Mouse (Mus musculus): ENCODE results near the gene Ppp1ca.
A peak's percentile ranks its signal among the peaks of the same experiment; 100 is the strongest.

Ppp1ca gene

DNA sequence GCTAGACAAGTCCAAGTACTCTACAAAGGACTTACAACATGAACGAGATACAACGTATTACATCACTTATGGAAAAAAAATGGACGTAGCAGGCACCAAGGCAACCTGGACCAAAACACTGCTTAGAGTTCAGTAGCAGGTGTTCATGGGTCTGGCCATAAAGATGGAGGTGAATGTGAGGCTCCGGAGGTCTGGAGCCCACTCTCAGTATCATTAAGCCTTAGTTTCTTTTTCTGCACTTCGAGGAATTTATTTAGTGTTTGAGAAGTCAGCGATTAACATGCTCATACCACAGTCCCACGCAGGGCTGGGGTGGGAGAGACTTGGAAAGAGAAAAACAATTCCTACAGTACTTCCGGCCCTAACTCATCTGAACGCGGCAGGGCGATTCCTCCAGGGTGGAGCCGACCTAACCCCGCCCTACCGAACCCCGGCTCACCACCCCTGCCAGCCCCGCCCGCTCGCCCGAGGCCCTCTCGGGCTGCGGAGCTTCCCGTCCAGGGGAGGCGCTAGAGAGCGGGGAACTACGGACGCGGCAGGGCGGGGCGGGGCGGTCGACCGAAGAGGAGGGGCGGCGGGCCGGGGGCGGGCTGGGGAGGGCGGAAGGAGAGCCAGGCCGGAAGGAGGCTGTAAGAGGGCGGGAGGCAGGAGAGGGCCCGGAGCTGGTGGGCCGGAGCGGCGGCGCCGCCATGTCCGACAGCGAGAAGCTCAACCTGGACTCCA, at the start of gene Ppp1ca:
Gene Ppp1ca, plus strand, starts transcription at position 538 of the 723 bp plus-strand sequence.
- peak; percentile 88 to 96 for DNase-seq (ENCODE audit: low spot score in 2 of 2)

DNA sequence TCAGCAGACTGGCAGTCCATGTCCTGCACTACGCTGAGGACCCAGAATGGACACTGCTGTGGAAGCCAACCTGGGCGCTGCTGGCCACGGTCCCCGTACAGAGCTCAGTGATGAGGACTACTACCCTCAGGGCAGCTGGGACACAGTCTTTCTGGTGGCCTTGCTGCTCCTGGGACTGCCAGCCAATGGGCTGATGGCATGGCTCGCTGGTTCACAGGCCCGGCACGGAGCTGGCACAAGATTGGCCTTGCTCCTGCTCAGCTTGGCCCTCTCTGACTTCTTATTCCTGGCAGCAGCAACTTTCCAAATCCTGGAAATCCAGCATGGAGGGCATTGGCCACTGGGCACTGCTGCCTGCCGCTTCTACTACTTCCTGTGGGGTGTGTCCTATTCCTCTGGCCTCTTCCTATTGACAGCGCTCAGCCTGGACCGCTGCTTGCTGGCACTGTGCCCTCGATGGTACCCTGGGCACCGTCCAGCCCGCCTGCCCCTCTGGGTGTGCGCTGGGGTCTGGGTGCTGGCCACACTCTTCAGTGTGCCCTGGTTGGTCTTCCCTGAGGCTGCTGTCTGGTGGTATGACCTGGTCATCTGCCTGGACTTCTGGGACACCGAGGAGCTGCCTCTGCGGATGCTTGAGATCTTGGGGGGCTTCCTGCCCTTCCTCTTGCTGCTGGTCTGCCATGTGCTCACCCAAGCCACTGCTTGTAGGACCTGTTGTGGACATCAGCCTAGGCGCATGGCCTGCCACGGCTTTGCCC, 49.3 kb upstream of the Ppp1ca start:
- DNase-seq (ENCODE audit: low spot score in 2 of 2) = peak in 1 of 2 experiments; percentile 43

DNA sequence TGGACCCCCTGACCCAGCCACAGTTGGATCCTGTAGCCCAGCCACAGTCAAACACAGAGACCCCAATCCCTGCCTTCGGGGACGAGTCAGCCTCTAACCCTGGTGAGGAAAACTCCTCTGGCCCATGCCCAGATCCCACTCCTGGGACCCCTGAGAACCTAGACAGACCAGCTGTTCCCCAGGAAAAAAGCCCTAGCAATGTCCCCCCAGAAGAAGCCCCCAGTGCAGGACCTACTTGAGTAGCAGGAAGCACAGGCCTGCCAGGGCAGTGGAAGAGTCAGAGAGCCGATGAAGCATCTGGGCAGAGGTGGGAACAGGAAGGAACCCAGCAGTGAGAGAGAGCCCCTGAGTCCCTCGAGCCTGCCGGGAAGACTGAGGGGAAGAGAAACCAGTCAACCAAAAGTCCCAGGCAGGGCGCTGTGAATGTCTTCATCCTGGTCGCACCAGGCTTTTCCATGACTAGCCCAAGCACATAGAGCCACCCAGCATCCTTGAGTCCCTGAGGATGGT, 48.1 kb upstream of the Ppp1ca start, which contains the start of gene Cabp4:
Gene Cabp4, minus strand, starts transcription at position 275 of the 510 bp plus-strand sequence.
- no peak for DNase-seq (ENCODE audit: low spot score in 2 of 2)

DNA sequence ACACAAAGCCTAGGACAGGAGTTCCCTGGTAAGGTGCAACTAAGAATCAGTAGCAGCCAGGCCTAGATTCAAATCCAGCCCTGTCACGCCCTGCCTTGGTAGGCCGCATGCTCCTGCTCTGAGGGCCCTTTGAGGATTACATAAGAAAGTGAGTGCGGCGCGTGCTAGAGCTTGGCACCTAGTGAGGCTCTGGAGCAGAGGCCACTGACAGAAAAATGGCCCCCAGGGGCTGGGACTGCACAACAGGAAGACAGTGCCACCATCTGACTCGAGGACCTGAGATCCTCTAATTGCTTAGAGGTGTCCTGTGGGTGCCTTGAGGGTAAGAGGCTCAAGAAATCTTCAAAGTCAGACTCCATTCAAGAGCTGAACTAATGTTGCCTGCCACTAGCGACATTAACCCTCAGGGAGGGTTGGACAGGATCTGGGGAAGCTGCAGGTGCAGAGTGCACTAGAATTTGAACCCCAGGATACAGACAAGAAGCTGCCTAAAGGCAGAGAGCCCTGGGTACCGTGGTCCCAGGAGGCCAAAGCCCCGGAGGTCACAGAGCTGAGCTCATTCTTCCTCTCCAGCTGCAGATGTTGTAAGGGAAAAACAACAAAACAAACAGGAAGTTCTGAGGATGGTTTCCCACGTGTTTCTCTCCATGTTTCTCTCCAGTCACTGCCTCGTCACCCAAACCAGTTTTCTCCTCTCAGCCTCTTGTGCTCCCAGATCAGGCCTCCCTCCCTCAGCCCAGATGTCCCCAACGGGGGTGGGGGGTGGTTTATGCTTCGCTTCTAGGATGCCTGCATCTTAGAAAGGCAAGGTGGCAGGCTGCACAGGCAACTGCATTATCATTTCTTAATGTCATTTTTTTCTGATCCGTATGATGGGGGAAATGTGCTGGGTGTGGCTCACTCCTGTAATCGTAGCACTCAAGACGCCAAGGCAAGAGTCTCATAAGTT, 47.0 kb upstream of the Ppp1ca start:
- peak in 1 of 2 experiments; percentile 54 for DNase-seq (ENCODE audit: low spot score in 2 of 2)

DNA sequence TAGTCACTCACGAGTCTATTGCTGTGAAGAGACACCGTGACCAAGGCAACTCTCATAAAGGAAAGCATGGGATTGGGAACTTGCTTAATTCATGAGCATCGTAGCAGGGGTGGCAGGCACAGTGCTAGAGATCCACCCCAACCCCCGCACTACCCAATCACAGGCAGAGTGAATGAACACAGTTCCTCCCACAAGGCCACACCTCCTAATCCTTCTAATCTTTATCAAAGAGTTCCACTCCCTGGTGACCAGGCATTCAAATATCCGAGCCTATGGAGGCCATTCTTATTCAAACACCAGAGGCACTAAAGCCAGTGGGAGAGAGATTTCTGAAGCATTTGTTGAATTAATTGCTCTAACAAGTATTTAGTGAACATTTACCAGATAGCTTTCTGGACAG, 45.9 kb upstream of the Ppp1ca start:
- DNase-seq (ENCODE audit: low spot score in 2 of 2) = no peak

DNA sequence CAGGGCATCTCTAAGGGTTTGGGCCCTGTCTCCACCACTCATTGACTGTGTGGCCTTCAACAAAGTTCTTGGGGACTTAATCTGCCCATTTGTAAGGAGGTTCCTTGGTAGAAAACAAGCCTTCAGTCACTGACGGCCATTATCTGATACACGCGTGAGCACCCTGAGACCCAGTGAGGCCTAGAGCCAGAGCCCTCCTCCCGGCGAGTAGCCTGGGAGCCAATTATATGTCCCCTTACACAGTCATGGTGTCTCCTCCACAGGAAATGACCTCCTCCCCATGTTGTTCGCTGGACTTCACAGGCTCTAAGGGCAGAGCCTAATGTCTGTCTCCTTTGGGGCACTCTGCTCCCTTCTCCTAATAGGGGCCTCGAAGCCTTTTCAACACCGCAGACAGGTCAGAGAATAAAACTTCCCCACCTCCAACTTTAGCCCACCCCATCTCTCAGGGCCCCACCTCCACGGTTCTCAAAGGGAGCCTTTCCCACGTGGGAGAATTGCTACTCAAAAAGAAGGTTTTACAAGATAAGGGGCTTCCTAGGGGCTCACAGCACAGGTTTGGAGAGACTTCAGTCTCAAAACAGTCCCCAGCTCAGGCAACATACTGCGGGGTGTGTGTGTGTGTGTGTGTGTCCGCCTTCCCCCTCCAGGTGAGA, 45.4 kb upstream of the Ppp1ca start:
- no peak for DNase-seq (ENCODE audit: low spot score in 2 of 2)

DNA sequence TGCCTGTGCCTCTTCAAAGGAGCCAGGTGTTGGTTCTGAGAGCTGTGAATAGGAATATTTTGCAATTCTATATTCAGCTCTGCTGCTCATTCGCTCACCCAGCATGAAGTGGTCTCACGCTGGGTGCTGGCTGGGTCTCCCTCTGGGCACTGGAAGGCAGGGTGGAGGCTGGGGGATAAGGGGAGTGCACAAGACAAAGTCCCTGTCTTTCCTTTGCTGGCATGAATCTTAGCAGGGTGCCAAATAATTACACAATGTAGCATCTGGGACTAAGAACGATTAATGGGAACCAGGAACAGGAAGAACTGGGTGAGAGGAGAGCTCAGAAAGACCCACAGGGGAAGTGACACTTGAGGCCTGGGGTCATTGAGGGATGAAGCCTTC, 44.9 kb upstream of the Ppp1ca start:
- no peak for DNase-seq (ENCODE audit: low spot score in 2 of 2)

DNA sequence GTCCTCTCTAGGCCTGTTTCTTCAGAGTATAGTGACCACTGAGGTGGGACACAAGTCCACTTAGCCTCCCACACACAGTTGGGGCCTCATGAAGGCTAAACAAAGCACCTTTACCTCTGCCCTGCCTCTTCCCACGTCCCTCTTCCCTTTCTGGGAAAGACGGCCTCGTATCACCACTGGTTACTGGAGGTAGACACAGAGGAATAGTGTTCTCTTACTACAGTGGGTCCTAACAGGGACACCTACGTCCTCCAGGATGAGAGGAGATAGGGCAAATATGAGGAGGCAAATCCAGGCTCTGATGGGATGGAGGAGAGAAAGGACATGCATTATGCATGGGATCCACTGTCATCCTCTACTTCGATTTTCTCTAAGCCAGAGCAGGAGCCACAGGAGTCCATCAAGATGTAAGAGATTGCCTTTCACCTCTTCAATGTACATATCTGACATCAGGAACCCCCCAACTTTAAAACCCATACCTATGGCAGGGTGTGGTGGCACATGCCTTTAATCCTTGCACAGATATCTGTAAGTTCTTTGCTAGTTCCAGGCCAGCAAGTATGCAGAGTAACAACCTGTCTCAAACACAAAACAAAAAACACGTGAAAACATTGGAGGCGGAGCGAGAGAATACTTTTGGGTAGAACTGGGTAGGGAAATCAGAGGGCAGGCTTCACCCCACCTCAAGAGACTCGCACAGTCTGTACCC, 43.9 kb upstream of the Ppp1ca start:
- DNase-seq (ENCODE audit: low spot score in 2 of 2) = no peak

DNA sequence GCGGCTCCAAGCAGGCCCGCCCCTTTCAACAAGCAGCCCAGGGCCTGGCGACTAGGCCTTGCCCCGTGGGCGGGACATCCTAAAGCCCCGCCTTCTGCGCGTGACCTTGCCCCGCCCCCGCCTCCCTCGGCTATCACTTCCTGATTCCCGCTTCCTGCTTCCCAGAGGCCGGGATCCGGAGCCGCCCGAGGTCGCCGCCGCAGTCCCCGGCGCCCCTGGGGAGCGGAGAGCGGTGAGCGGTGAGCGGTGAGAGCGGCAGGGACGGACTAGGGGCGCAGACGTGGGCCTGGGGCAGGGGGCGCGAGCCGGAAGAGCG, 43.4 kb upstream of the Ppp1ca start, which contains the start of gene Coro1b:
Gene Coro1b, plus strand, starts transcription at position 129 of the 316 bp plus-strand sequence.
- DNase-seq (ENCODE audit: low spot score in 2 of 2) = peak; percentile 98 to 99

DNA sequence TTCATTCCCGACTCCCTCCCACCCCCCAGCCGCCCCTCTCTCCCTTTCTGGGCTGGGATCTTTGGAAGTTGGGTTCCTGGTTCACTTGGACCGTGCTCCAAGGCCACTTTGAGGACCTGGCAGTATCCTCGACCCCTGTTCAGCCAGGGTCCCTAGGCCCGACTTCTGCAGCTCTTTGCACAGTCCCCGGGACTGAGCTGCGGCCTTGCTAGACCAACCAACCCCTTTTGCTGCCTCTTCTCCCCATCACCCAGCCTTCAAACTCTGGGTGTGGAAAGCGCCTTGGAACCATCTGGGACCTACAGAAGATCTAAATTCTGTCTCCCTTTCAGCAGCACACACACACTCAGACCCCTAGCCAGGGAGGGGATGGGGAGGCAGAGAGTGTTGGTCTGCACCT, 43.0 kb upstream of the Ppp1ca start:
- DNase-seq (ENCODE audit: low spot score in 2 of 2) = no peak

DNA sequence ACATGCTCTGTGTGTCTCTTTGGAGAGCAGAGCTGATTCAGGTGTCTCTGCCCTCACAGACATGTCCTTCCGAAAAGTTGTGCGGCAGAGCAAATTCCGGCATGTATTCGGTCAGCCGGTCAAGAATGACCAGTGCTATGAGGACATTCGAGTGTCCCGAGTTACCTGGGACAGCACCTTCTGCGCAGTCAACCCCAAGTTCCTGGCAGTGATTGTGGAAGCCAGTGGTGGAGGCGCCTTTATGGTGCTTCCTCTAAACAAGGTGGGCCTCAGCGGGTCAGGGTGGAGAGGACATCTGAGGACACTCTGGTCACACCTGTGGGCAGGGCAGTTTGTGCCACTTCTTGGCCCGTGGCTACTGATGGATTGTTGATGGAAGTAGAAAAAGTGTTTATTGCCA, 42.6 kb upstream of the Ppp1ca start:
- no peak for DNase-seq (ENCODE audit: low spot score in 2 of 2)

DNA sequence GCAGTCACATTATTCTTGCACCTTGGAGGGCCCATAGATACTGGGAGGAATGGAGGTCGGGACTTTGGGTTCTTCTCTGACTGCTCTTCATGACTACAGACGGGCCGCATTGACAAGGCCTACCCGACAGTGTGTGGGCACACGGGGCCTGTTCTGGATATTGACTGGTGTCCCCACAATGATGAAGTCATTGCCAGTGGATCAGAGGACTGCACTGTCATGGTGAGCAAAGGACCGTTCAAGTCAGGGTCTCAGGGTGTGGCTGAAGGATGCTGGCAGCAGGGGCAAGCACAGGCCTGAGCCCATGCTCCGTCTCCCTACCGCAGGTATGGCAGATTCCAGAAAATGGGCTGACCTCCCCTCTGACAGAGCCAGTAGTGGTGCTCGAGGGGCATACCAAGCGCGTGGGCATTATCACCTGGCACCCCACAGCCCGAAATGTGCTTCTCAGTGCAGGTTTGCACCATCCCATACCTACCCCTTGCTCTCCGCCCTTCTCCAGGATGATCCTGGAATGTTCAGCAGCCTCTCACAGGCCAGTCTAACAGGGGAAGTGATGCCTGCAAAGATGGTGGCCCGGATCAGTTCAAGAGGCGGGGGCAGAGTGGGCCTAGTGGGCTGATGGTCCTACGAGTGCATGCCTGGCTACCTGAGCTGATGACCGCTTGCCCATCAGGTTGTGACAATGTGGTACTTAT, 42.0 kb upstream of the Ppp1ca start:
- DNase-seq (ENCODE audit: low spot score in 2 of 2) = no peak

DNA sequence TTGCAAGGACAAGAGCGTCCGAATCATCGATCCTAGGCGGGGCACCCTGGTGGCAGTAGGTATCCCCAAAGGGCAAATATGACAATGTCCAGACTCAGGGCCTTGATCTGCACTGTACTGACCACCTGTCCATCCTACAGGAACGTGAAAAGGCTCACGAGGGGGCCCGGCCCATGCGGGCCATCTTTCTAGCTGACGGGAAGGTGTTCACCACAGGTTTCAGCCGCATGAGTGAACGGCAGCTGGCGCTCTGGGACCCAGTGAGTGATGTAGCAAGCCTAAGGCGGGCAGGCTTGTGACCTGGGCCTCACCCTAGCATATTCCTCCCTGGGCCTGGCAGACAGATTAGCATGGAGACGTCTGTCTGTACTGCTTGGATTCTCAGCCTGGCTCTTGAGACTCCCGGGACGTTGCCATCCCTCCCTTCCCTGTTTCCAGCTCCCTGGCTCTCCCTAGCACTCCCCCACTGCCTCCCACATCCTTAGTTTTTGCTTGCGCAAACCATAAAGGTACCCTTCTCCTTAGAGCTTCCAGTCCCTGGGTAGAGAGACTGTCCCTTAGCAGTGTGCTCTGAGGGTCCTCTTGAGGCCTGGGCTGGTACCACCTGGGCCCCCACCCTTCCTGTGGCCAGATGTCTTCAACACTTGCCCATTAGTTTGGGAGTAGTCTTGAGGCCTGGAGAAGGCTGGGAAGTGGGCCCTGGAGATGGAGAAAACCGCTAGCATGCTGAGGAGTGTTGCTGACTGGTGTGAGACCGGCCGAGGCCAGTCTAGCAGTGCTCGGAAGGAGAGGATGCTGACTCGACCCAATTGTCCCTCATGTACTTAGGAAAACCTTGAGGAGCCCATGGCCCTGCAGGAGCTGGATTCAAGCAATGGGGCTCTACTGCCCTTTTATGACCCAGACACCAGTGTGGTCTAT, 41.0 kb upstream of the Ppp1ca start:
- DNase-seq (ENCODE audit: low spot score in 2 of 2) = no peak

DNA sequence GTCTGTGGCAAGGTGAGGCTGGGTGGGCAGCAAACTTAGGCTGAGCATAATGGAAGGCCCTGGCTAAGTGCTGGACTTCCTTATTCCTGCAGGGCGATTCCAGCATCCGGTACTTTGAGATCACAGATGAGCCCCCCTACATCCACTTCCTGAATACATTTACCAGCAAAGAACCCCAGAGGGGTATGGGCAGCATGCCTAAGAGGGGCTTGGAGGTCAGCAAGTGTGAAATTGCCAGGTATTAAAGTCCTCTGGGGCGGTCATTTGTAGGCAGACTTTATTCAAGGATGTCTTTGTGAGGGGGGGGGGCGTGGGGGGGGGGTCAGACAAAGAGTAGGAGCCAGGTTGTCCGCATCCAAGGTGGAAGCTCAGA, 40.4 kb upstream of the Ppp1ca start:
- no peak for DNase-seq (ENCODE audit: low spot score in 2 of 2)

DNA sequence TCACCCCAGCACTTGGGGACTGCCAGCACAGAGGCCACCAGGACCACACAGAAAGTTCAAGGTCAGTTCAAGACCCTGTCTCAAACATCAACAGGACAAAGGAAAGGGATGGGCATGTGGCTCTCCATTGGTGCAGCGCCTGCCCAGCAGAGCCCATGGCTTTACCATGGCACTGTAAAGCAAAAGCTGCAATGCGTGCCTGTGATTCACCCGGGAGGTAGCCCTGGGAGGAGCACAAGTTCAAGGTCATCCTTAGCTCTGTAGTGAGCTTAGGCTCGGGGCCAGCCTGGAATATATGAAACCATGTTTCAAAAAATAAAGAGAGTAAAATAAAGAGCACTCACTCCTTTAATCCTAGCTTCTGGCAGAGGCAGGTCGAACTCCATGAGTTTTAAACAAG, 40.0 kb upstream of the Ppp1ca start:
- no peak for DNase-seq (ENCODE audit: low spot score in 2 of 2)

DNA sequence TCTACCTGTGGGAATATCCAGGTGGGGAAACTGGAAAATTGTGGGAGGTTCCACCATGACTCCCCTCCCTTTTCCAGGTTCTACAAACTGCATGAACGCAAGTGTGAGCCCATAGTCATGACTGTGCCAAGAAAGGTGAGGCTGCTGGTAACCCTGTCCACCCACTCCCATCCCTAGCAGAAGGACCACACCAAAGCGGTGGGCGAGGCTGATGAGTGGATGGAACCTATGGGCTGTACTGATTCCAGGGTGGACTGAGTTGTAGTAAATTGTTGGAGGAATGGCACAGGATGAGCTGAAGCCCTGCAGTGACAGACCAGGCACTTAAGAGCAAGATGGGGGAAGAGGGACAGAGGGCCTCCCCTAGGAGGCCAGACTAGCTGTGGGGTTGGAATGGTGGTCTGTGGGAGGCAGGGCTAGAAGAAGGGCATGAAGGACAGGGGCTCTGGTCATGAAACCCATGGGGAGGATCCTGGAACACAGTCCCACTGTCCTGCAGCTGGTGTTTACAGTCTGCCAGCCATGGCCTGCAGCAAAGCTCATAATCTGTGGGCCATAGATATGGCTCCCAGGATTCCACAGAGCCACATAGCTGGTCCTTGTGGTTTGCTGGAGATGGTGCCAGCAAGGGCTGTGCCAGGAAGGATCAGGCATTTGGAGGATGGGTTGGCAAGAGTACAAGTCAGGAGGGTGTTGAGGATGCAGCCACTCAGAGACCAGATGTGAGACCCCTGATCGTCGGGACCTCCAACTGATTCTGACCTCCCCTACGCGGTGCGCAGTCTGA, 39.2 kb upstream of the Ppp1ca start:
- no peak for DNase-seq (ENCODE audit: low spot score in 2 of 2)

DNA sequence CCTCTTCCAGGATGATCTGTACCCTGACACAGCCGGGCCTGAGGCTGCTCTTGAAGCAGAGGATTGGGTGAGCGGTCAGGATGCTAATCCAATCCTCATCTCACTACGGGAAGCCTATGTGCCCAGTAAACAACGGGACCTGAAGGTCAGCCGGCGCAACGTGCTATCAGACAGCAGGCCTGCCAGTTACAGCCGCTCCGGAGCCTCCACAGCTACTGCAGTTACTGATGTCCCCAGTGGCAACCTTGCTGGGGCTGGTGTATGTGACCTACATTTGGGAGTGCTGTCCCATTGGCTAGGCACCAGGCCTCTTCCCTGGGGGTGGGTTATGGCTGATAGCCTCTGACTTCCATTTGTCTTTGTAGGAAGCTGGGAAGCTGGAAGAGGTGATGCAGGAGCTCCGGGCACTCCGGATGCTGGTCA, 38.6 kb upstream of the Ppp1ca start, which contains the start of gene Ptprcap:
Gene Ptprcap, plus strand, starts transcription at position 373 of the 423 bp plus-strand sequence.
- DNase-seq (ENCODE audit: low spot score in 2 of 2) = no peak

All from urinary bladder, postnatal 36 days (tissue).